Mouse (Mus musculus) brown adipose tissue, adult 24 weeks (tissue): Measurements from ENCODE around the gene Trpc4ap. TPM values are rescaled to one million over a fixed set of nuclear protein-coding genes. Genes with fewer than 3 reads are reported as not detected.

Experiments
- H3K27ac ChIP-seq: fragments of 200-500 bp; replicated peaks from 2 replicates; pipeline ENCODE4 v1.5.1; 2012; ENCODE audit warnings: low read depth, mild to moderate bottlenecking, low read length
- H3K4me1 ChIP-seq: fragments of 200-500 bp; 2 replicates; pipeline ENCODE4 v1.6.1; 2012; ENCODE audit warnings: low read length, mixed read lengths; ENCODE audit not compliant: control insufficient read depth, insufficient read depth, insufficient read length
- H3K4me3 ChIP-seq: fragments of 200-500 bp; 2 replicates; pipeline ENCODE4 v1.5.1; 2012; ENCODE audit warnings: low read depth, mild to moderate bottlenecking, low read length, moderate library complexity; ENCODE audit not compliant: insufficient read depth
- polyA plus RNA-seq: library from polyadenylated mRNA; stranded (reverse); fragments of >200 nt; gene quantifications from 2 replicates; pipeline ENCODE4 v1.2.4, GENCODE M21; 2012; ENCODE audit not compliant: missing spikeins, insufficient read depth, insufficient read length

Gene Trpc4ap
- polyA plus RNA-seq, 1 experiment: 69.5 TPM

DNA sequence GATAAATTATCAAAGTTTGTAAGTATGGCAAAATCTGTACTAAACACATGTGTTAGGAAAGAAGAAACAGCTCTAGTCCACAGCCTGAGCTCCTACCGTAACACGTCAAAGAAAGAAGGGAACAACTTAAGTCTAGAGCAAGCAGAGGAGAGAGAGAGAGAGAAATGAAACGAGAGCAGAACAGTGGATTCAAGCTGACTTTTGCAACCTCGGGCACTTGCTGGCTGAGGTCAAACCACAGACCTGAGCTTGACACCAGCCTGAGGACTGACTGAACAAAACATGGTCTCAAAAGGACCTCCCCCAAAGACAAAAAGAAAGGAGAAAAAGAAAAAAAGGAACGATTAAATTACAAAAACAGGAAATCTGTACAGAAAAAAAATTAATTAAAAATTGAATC, 11.6 kb downstream of the Trpc4ap start:
- Histone ChIP-seq H3K4me3 (no peak overlapping the region), H3K4me1 (peaks cover 13% of the 10 kb centered on the region), H3K27ac (0 out of 2 replicates have a peak overlapping the region, but pooled peaks have one; percentile 21)

GRCm38 (mm10) chr2:155679586-155680110, 12.5 kb downstream of the Trpc4ap start:
- no peak overlapping the region for H3K27ac ChIP-seq
- H3K4me3 ChIP-seq: no peak overlapping the region
- H3K4me1 ChIP-seq: peaks cover 13% of the 10 kb centered on the region

DNA sequence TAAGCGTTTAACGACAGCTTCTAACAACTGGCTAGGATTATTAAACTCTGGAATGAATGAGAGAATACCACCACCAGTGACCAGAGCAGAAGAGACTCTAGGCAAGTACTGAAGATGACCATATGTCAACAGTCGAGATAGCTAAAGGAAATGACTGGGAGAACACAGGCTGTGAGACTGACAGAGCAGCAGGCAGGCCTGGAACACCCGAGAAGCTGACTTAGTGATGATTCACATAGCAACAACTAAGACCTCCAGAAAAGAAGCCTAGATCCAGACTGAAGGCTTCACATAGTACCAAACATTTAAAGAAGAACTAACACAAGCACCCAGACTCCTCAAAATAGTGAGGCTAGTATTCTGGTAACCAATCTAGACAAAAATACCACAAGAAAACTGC, 17.1 kb downstream of the Trpc4ap start:
- H3K27ac ChIP-seq: no peak overlapping the region

GRCm38 (mm10) chr2:155673546-155673945, 18.6 kb downstream of the Trpc4ap start:
- no peak overlapping the region for H3K27ac ChIP-seq
- peaks cover 2% of the 10 kb centered on the region; the same call in 1 of the 2 replicates for H3K4me1 ChIP-seq
- no peak overlapping the region for H3K4me3 ChIP-seq

More for the DNA sequence above, 17.1 kb downstream of the Trpc4ap start:
- H3K4me3 ChIP-seq: no peak overlapping the region
- peaks cover 7% of the 10 kb centered on the region for H3K4me1 ChIP-seq

- Histone ChIP-seq H3K27ac (no peak overlapping the region), H3K4me3 (no peak overlapping the region)
These were observed 20.9 kb downstream of the Trpc4ap start for GRCm38 (mm10) chr2:155671236-155671635.

DNA sequence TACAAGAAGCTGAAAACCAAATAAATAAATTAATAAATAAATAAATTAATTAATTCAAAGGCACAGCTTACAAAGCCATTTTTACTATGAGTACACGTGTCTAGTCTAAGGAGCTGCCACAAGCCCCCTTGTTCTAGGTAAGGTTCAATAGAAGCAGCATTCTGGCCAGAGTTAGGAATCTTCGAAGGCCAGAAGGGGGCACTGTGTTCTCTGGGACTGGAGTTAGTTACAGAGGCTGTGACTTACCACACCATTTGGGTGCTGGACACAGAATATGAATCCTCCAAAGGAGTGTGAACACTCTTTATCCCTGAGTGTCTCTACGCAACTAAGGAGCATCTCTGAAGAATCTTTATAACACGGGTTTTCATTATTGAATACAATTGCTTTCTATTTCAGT, 23.7 kb downstream of the Trpc4ap start:
- no peaks in the 10 kb centered on the region for H3K4me1 ChIP-seq
- H3K4me3 ChIP-seq: no peak overlapping the region

More at GRCm38 (mm10) chr2:155671236-155671635, 20.9 kb downstream of the Trpc4ap start:
- H3K4me1 ChIP-seq: no peaks in the 10 kb centered on the region

DNA sequence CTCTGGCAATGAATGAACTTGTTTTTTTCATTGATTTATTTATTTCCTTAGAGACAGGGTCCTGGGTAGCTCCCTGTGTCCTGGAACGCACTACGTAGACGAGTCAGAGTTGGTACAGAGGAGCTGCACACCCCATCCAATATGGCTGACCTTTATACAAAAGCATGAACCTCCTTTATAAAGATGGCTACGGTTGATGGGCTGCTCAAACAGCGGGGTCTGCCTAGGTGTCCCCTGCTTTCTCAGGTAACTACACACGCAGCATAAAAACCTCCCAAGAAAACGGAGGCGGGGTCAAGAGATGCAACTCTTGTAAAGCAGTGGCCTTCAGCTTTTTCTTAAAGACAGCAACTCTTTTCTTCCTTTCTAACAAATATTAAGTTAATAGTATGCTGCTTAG, 24.3 kb downstream of the Trpc4ap start:
- Histone ChIP-seq H3K4me3 (no peak overlapping the region), H3K27ac (no peak overlapping the region), H3K4me1 (no peaks in the 10 kb centered on the region)

More for the DNA sequence above, 23.7 kb downstream of the Trpc4ap start:
- no peak overlapping the region for H3K27ac ChIP-seq

GRCm38 (mm10) chr2:155663910-155664460, 28.2 kb downstream of the Trpc4ap start:
- Histone ChIP-seq H3K27ac (no peak overlapping the region), H3K4me3 (no peak overlapping the region), H3K4me1 (no peaks in the 10 kb centered on the region)

GRCm38 (mm10) chr2:155663097-155663496, 29.1 kb downstream of the Trpc4ap start:
- no peak overlapping the region for H3K27ac ChIP-seq
- H3K4me1 ChIP-seq: no peaks in the 10 kb centered on the region
- no peak overlapping the region for H3K4me3 ChIP-seq

- Histone ChIP-seq H3K4me3 (no peak overlapping the region), H3K4me1 (no peaks in the 10 kb centered on the region), H3K27ac (no peak overlapping the region)
These were observed 29.8 kb downstream of the Trpc4ap start for GRCm38 (mm10) chr2:155662390-155662789.

DNA sequence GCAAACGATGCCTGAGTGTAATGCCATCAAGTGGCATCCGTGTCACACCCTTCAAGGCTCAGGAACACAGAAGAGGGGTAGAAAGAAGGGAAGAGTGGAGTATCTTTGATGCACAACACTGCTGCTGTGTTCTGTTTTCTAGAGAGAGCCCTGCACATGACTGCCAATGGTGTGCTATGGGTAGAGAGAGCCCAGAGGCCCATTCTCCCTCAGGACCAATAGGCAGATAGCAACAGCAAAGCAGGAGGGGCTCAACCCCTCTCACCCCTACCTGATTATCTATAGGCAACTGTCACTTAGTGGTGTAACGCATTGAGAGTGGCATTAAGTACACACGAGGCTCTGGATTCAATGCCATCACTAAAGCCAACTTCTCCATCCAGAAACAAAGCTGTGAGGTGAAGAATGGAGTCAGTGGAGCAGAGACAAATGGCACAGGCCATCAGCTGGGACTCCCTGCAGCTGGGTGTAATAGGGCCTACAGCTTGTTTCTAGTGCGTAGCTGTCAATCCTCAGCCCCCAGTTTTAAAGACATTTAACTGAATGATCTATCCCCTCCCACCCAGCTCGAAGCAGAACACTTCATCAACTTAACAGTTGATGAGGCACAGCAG, 36.3 kb downstream of the Trpc4ap start:
- Histone ChIP-seq H3K27ac (no peak overlapping the region), H3K4me1 (no peaks in the 10 kb centered on the region), H3K4me3 (no peak overlapping the region)

DNA sequence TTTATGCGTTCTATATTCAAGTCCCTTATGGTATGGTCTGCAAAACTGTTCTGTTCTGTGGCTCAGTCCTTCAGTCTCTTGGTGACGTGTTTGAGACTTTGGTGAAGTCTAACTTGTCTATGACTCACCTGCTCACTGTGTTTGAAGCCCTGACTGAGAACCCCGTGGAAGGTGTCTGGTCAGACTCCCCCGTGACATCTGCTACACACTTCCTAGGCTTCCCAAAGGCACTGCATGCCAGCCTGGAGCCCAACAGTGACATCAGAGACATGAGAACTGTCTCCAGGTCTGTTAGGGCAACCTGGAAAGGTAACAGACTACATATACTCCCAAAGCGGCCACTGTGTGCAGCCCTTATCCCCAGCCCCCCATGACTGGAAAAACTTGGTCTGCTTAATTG, 39.6 kb downstream of the Trpc4ap start:
- no peak overlapping the region for H3K27ac ChIP-seq
- H3K4me1 ChIP-seq: no peaks in the 10 kb centered on the region
- no peak overlapping the region for H3K4me3 ChIP-seq

DNA sequence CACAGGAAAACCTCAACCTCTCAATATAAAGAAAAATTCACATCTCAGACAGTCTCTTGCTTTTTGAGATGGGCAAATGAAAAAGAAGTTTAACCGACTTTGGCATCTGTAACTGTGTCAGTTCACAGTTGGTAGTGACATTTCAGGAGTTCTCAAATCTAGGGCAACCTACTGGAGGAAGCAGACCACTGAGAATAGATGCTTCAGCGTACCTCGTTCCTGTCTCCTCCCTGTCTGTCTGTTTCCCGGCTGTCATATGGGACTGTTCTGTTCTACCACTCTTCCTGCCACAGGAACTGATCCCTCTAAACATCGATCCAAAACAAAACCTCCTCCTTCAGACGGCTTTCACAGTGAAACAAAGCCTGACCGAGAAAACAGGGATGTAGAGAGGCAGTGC, 46.4 kb downstream of the Trpc4ap start:
- H3K4me1 ChIP-seq: peaks cover 7% of the 10 kb centered on the region; the same call in 1 of the 2 replicates
- no peak overlapping the region for H3K4me3 ChIP-seq
- H3K27ac ChIP-seq: no peak overlapping the region

- Histone ChIP-seq H3K4me1 (peaks cover 11% of the 10 kb centered on the region), H3K27ac (no peak overlapping the region), H3K4me3 (no peak overlapping the region)
These were observed 50.4 kb downstream of the Trpc4ap start for GRCm38 (mm10) chr2:155641540-155642472.

GRCm38 (mm10) chr2:155640656-155641055, 51.5 kb downstream of the Trpc4ap start:
- Histone ChIP-seq H3K27ac (no peak overlapping the region), H3K4me1 (peaks cover 15% of the 10 kb centered on the region), H3K4me3 (no peak overlapping the region)
